Mouse (Mus musculus) neural tube, embryonic 13.5 days (tissue): ENCODE results near the gene Nebl. TPM values are rescaled to one million over a fixed set of nuclear protein-coding genes. Genes with fewer than 3 reads are reported as not detected.

Experiments
- ATAC-seq: fragments of 200-750 bp; cut with Nextera tagmentation; 2 replicates; pipeline ENCODE4 v1.8.0; 2017; ENCODE audit warnings: low read depth, mild to moderate bottlenecking, moderate TSS enrichment, moderate library complexity
- H3K27ac ChIP-seq: fragments of 300-500 bp; sonication (generic); replicated peaks from 2 replicates; pipeline ENCODE4 v1.5.1; 2015; ENCODE audit warnings: moderate library complexity, mild to moderate bottlenecking, inconsistent platforms
- H3K27me3 ChIP-seq: fragments of 300-500 bp; sonication (generic); 2 replicates; pipeline ENCODE4 v1.6.1; 2015; ENCODE audit warnings: mild to moderate bottlenecking, inconsistent platforms
- H3K36me3 ChIP-seq: fragments of 300-500 bp; sonication (generic); 2 replicates; pipeline ENCODE4 v1.6.1; 2015; ENCODE audit warnings: mild to moderate bottlenecking, inconsistent platforms
- H3K4me1 ChIP-seq: fragments of 300-500 bp; sonication (generic); replicated peaks from 2 replicates; pipeline ENCODE4 v1.6.1; 2015; ENCODE audit warnings: inconsistent platforms
- H3K4me2 ChIP-seq: fragments of 300-500 bp; sonication (generic); 2 replicates; pipeline ENCODE4 v1.6.1; 2015; ENCODE audit warnings: inconsistent platforms, mild to moderate bottlenecking, moderate library complexity
- H3K4me3 ChIP-seq: fragments of 300-500 bp; sonication (generic); 2 replicates; pipeline ENCODE4 v1.5.1; 2015; ENCODE audit warnings: mild to moderate bottlenecking, inconsistent platforms
- H3K9ac ChIP-seq: fragments of 300-500 bp; sonication (generic); 2 replicates; pipeline ENCODE4 v1.6.1; 2015; ENCODE audit warnings: moderate library complexity, mild to moderate bottlenecking, inconsistent platforms
- H3K9me3 ChIP-seq: fragments of 300-500 bp; sonication (generic); 2 replicates; pipeline ENCODE4 v1.6.1; 2016; ENCODE audit warnings: inconsistent platforms
- WGBS: fragments of 180-500 bp; shearing (Covaris S2); methylation state at CpG from one replicate; pipeline ENCODE4 v1.1.7; 2015; 5-methylcytosine and 5-hydroxymethylcytosine counted together
- polyA plus RNA-seq: library from polyadenylated mRNA; unstranded; fragments of >200 nt; fragmentation: Nextera tagmentation; extraction: Ambion mirVana; gene quantifications from 2 replicates; pipeline ENCODE4 v1.2.1, GENCODE M21; 2015

Gene Nebl
- polyA plus RNA-seq, 1 experiment from 2014 or later = 10.9 TPM

GRCm38 (mm10) chr2:17703170-17703512 lies 28.1 kb downstream of the Nebl start:
- H3K27ac ChIP-seq = no peak overlapping the region
- H3K4me1 ChIP-seq = peaks cover 22% of the 10 kb centered on the region
- 69% methylated on average over 2 of the region's 2 CpGs for WGBS
- no peak overlapping the region for H3K4me2 ChIP-seq
- no peak overlapping the region for H3K9ac ChIP-seq
- no peak for ATAC-seq
- H3K36me3 ChIP-seq = no peaks in the 10 kb centered on the region
- H3K27me3 ChIP-seq = no peaks in the 10 kb centered on the region
- no peak overlapping the region for H3K4me3 ChIP-seq
- H3K9me3 ChIP-seq = no peaks in the 10 kb centered on the region

GRCm38 (mm10) chr2:17702481-17703169 lies 28.6 kb downstream of the Nebl start:
- 59% methylated on average over 7 of the region's 7 CpGs for WGBS
- ATAC-seq = no peak; the same call in 1 of the 2 replicates

GRCm38 (mm10) chr2:17698161-17699087 lies 32.8 kb downstream of the Nebl start:
- Histone ChIP-seq H3K27ac (no peak overlapping the region), H3K9me3 (no peaks in the 10 kb centered on the region), H3K4me3 (no peak overlapping the region), H3K27me3 (no peaks in the 10 kb centered on the region), H3K4me2 (no peak overlapping the region), H3K36me3 (no peaks in the 10 kb centered on the region), H3K9ac (no peak overlapping the region), H3K4me1 (peaks cover 20% of the 10 kb centered on the region)
- ATAC-seq = peak; percentile 74
- 45% methylated on average over 4 of the region's 4 CpGs for WGBS

More at GRCm38 (mm10) chr2:17702481-17703169, 28.6 kb downstream of the Nebl start:
- no peaks in the 10 kb centered on the region for H3K9me3 ChIP-seq
- H3K27me3 ChIP-seq = no peaks in the 10 kb centered on the region
- no peak overlapping the region for H3K4me2 ChIP-seq
- no peak overlapping the region for H3K27ac ChIP-seq
- H3K4me3 ChIP-seq = no peak overlapping the region
- H3K4me1 ChIP-seq = peaks cover 23% of the 10 kb centered on the region
- H3K36me3 ChIP-seq = no peaks in the 10 kb centered on the region
- H3K9ac ChIP-seq = no peak overlapping the region

GRCm38 (mm10) chr2:17692926-17693325 lies 38.3 kb downstream of the Nebl start:
- Histone ChIP-seq H3K4me1 (no peaks in the 10 kb centered on the region), H3K9me3 (no peaks in the 10 kb centered on the region), H3K4me3 (no peak overlapping the region), H3K27me3 (no peaks in the 10 kb centered on the region), H3K27ac (no peak overlapping the region), H3K36me3 (no peaks in the 10 kb centered on the region), H3K4me2 (no peak overlapping the region), H3K9ac (no peak overlapping the region)
- 85% methylated on average over 2 of the region's 2 CpGs for WGBS
- ATAC-seq = no peak

- no peak overlapping the region for H3K4me3 ChIP-seq
- H3K9ac ChIP-seq = no peak overlapping the region
- H3K4me2 ChIP-seq = no peak overlapping the region
- no peaks in the 10 kb centered on the region for H3K27me3 ChIP-seq
- WGBS = 80% methylated on average over 5 of the region's 5 CpGs
- H3K4me1 ChIP-seq = no peaks in the 10 kb centered on the region
- ATAC-seq = no peak
- H3K9me3 ChIP-seq = no peaks in the 10 kb centered on the region
- H3K27ac ChIP-seq = no peak overlapping the region
- H3K36me3 ChIP-seq = no peaks in the 10 kb centered on the region
These were observed 41.0 kb downstream of the Nebl start for GRCm38 (mm10) chr2:17690264-17690663.

- Histone ChIP-seq H3K4me2 (no peak overlapping the region), H3K36me3 (no peaks in the 10 kb centered on the region), H3K27ac (no peak overlapping the region), H3K4me3 (no peak overlapping the region), H3K4me1 (peaks cover 9% of the 10 kb centered on the region), H3K9me3 (no peaks in the 10 kb centered on the region), H3K9ac (no peak overlapping the region), H3K27me3 (no peaks in the 10 kb centered on the region)
- no peak for ATAC-seq
- WGBS = 93% methylated on average over 6 of the region's 6 CpGs
These were observed 44.1 kb downstream of the Nebl start for GRCm38 (mm10) chr2:17687141-17687540.

GRCm38 (mm10) chr2:17683326-17684040 lies 47.8 kb downstream of the Nebl start:
- no peaks in the 10 kb centered on the region for H3K36me3 ChIP-seq
- no peaks in the 10 kb centered on the region for H3K9me3 ChIP-seq
- H3K4me2 ChIP-seq = no peak overlapping the region
- H3K9ac ChIP-seq = no peak overlapping the region
- no peak overlapping the region for H3K4me3 ChIP-seq
- H3K27me3 ChIP-seq = no peaks in the 10 kb centered on the region
- 61% methylated on average over 4 of the region's 4 CpGs for WGBS
- H3K27ac ChIP-seq = 0 out of 2 replicates have a peak overlapping the region, but pooled peaks have one; percentile 28
- peaks cover 9% of the 10 kb centered on the region for H3K4me1 ChIP-seq
- ATAC-seq = no peak

GRCm38 (mm10) chr2:17672156-17672555 lies 59.1 kb downstream of the Nebl start:
- 0 out of 2 replicates have a peak overlapping the region, but pooled peaks have one; percentile 6 for H3K27ac ChIP-seq
- no peak overlapping the region for H3K9ac ChIP-seq
- no peak overlapping the region for H3K4me3 ChIP-seq
- peaks cover 25% of the 10 kb centered on the region for H3K4me1 ChIP-seq
- H3K36me3 ChIP-seq = no peaks in the 10 kb centered on the region
- no peak overlapping the region for H3K4me2 ChIP-seq
- H3K27me3 ChIP-seq = no peaks in the 10 kb centered on the region
- 92% methylated on average over 10 of the region's 10 CpGs for WGBS
- ATAC-seq = no peak
- no peaks in the 10 kb centered on the region for H3K9me3 ChIP-seq

GRCm38 (mm10) chr2:17671566-17671965 lies 59.7 kb downstream of the Nebl start:
- Histone ChIP-seq H3K36me3 (no peaks in the 10 kb centered on the region), H3K9ac (no peak overlapping the region), H3K9me3 (no peaks in the 10 kb centered on the region), H3K27me3 (no peaks in the 10 kb centered on the region), H3K4me2 (no peak overlapping the region), H3K4me3 (no peak overlapping the region), H3K27ac (no peak overlapping the region), H3K4me1 (peaks cover 25% of the 10 kb centered on the region)
- 84% methylated on average over 8 of the region's 8 CpGs for WGBS
- ATAC-seq = no peak

GRCm38 (mm10) chr2:17669953-17670352 lies 61.3 kb downstream of the Nebl start:
- Histone ChIP-seq H3K9me3 (no peaks in the 10 kb centered on the region), H3K9ac (peak overlapping the region; percentile 60), H3K36me3 (no peaks in the 10 kb centered on the region), H3K4me3 (peak overlapping the region; percentile 23), H3K4me1 (peaks cover 25% of the 10 kb centered on the region), H3K27ac (peak overlapping the region; percentile 85), H3K4me2 (peak overlapping the region; percentile 52), H3K27me3 (no peaks in the 10 kb centered on the region)
- 10% methylated on average over 10 of the region's 10 CpGs for WGBS
- ATAC-seq = peak; percentile 91

- H3K4me3 ChIP-seq = no peak overlapping the region
- H3K27me3 ChIP-seq = no peaks in the 10 kb centered on the region
- WGBS = 40% methylated on average over 2 of the region's 2 CpGs
- H3K4me2 ChIP-seq = peak overlapping the region; percentile 0; the same call in 1 of the 2 replicates
- H3K4me1 ChIP-seq = peaks cover 25% of the 10 kb centered on the region
- no peak for ATAC-seq
- no peaks in the 10 kb centered on the region for H3K36me3 ChIP-seq
- H3K9ac ChIP-seq = no peak overlapping the region
- no peaks in the 10 kb centered on the region for H3K9me3 ChIP-seq
- H3K27ac ChIP-seq = peak overlapping the region; percentile 85
These were observed 62.3 kb downstream of the Nebl start for GRCm38 (mm10) chr2:17669000-17669399.

- no peaks in the 10 kb centered on the region for H3K9me3 ChIP-seq
- H3K4me3 ChIP-seq = no peak overlapping the region
- no peak overlapping the region for H3K9ac ChIP-seq
- ATAC-seq = no peak
- no peak overlapping the region for H3K4me2 ChIP-seq
- no peak overlapping the region for H3K27ac ChIP-seq
- H3K36me3 ChIP-seq = no peaks in the 10 kb centered on the region
- H3K27me3 ChIP-seq = no peaks in the 10 kb centered on the region
- H3K4me1 ChIP-seq = no peaks in the 10 kb centered on the region
- WGBS = 75% methylated on average over 5 of the region's 5 CpGs
These were observed 73.1 kb downstream of the Nebl start for GRCm38 (mm10) chr2:17658176-17658575.
